Mouse (Mus musculus): Measurements from ENCODE around the gene Elmod1.
"Not testable (repeated sequence)": the region's sequence is repeated elsewhere in the genome, so short reads cannot be mapped to it uniquely, and the experiment has no call there.

Gene Elmod1

GRCm38 (mm10) chr9:53975122-53975518, at the start of gene Elmod1:
Elmod1 (minus strand) TSS chr9:53975301.
- peak in 1 of 2 experiments; percentile 6 for DNase-seq (ENCODE audit: low spot score in 2 of 2)

GRCm38 (mm10) chr9:54022795-54023194, 47.7 kb upstream of the Elmod1 start:
- DNase-seq (ENCODE audit: low spot score in 2 of 2), result no peak

GRCm38 (mm10) chr9:53994528-53994927, 19.4 kb upstream of the Elmod1 start:
- no peak for DNase-seq (ENCODE audit: low spot score in 2 of 2)

GRCm38 (mm10) chr9:53992567-53992966, 17.5 kb upstream of the Elmod1 start:
- DNase-seq (ENCODE audit: low spot score in 2 of 2), result not testable (repeated sequence)

- no peak for DNase-seq (ENCODE audit: low spot score in 2 of 2)
These were observed 15.8 kb upstream of the Elmod1 start for GRCm38 (mm10) chr9:53990921-53991320.

- no peak for DNase-seq (ENCODE audit: low spot score in 2 of 2)
These were observed 11.9 kb upstream of the Elmod1 start for GRCm38 (mm10) chr9:53986972-53987371.

GRCm38 (mm10) chr9:53984868-53985267, 9.8 kb upstream of the Elmod1 start:
- no peak for DNase-seq (ENCODE audit: low spot score in 2 of 2)

- DNase-seq (ENCODE audit: low spot score in 2 of 2), result no peak
These were observed 576 bp downstream of the Elmod1 start for GRCm38 (mm10) chr9:53974328-53975121.

- DNase-seq (ENCODE audit: low spot score in 2 of 2), result no peak
These were observed 1.2 kb downstream of the Elmod1 start for GRCm38 (mm10) chr9:53973929-53974327.

GRCm38 (mm10) chr9:53973241-53973640, 1.9 kb downstream of the Elmod1 start:
- DNase-seq (ENCODE audit: low spot score in 2 of 2), result no peak

GRCm38 (mm10) chr9:53972358-53972757, 2.7 kb downstream of the Elmod1 start:
- DNase-seq (ENCODE audit: low spot score in 2 of 2), result no peak

- no peak for DNase-seq (ENCODE audit: low spot score in 2 of 2)
These were observed 7.3 kb downstream of the Elmod1 start for GRCm38 (mm10) chr9:53967610-53968368.

- DNase-seq (ENCODE audit: low spot score in 2 of 2), result no peak
These were observed 18.1 kb downstream of the Elmod1 start for GRCm38 (mm10) chr9:53957021-53957420.

- no peak for DNase-seq (ENCODE audit: low spot score in 2 of 2)
These were observed 20.2 kb downstream of the Elmod1 start for GRCm38 (mm10) chr9:53954853-53955252.

- DNase-seq (ENCODE audit: low spot score in 2 of 2), result no peak
These were observed 27.6 kb downstream of the Elmod1 start for GRCm38 (mm10) chr9:53947463-53947862.

GRCm38 (mm10) chr9:53938555-53938954, 36.5 kb downstream of the Elmod1 start:
- DNase-seq (ENCODE audit: low spot score in 2 of 2), result no peak

GRCm38 (mm10) chr9:53934179-53934578, 40.9 kb downstream of the Elmod1 start:
- DNase-seq (ENCODE audit: low spot score in 2 of 2), result no peak

- no peak for DNase-seq (ENCODE audit: low spot score in 2 of 2)
These were observed 41.7 kb downstream of the Elmod1 start for GRCm38 (mm10) chr9:53933375-53933774.

GRCm38 (mm10) chr9:53930906-53931305, 44.2 kb downstream of the Elmod1 start:
- no peak for DNase-seq (ENCODE audit: low spot score in 2 of 2)

GRCm38 (mm10) chr9:53921061-53921460, 54.0 kb downstream of the Elmod1 start:
- no peak for DNase-seq (ENCODE audit: low spot score in 2 of 2)

GRCm38 (mm10) chr9:53915929-53916721, 59.0 kb downstream of the Elmod1 start:
- no peak for DNase-seq (ENCODE audit: low spot score in 2 of 2)

- no peak for DNase-seq (ENCODE audit: low spot score in 2 of 2)
These were observed 64.3 kb downstream of the Elmod1 start for GRCm38 (mm10) chr9:53910823-53911222.
